Mouse (Mus musculus): Measurements from ENCODE around the gene Vwc2.

The Vwc2 gene

DNA sequence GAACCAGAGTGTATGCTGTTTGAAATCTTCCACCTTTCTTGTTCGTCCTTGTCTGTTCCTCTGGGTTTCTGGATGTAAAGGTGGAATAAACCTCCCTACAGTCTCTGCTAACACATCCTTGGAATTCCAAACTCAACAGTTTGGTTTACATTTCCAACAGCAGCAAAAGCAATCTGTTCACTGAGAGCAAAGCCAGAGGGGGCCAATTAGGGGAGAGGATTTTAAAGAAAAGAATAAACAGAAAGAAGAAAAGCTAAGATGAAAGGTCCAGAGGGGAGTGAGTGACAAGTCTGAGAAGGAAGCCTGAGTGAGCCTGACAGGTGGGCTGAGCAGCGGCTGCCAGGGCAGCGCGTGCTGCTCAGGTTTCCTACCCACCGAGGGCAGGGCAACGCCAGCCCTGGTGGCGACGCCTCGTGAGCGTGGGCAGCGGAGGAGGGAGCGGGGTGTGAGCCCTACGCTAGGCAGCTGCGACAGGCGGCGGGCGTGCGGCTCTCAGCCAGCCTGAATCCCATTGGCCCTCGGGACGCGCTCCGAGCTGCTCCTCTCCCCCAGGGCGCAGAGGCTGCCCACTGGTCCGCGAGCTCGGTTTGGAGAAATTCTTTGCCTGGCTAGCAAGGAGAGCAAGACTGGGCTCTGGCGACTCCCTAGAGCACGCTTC lies at the start of gene Vwc2:
Vwc2 (plus strand) TSS at position 648 of the 658 bp plus-strand sequence.
- DNase-seq (ENCODE audit: low read depth in 1 of 2, low spot score in 2 of 2) = no peak

DNA sequence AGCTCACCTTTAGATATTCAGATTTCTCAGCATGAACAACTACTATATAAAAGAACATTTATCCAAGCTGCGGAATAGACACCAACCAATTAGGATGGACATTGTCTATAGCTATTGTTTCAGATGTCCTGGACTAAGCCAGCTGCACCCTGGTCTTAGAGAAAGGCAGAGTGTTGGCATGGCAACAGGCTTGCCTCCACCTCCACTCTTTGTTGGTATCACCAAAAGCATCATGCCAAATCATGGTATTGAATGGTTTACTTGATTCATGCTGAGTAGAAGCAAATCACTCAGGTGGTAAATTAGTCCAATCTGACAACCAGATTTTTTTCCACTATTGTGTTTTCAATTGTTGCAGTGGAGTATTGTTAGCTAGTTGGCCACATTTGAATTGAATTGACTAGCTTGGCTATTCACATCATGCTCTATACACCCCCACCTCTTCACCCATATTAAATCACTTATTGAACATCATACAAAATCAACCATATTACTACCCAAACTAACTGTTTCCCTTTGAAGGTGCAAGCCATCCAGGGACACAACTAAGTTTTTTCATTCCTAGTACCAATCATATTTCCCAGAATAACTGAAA lies 25.8 kb upstream of the Vwc2 start:
- DNase-seq (ENCODE audit: low read depth in 1 of 2, low spot score in 2 of 2) = no peak

DNA sequence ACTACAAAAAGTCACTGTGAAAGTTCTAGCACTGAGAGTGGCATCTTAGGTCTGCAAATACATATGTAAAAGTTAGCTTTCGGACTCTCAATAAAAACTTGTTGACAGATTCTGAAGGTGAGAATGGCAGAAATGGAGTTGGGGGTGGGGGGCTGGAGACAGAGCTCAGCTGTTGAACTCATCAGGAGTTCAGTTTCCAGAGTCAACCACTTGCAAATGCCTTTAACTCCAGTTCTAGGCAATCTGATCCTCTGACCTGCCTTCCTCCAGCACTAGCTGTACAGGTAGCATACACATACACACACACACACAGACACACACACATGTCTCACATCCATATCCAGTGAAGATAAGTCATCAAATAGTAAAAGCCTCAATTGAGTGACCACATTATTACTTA lies 16.4 kb upstream of the Vwc2 start:
- no peak for DNase-seq (ENCODE audit: low read depth in 1 of 2, low spot score in 2 of 2)

DNA sequence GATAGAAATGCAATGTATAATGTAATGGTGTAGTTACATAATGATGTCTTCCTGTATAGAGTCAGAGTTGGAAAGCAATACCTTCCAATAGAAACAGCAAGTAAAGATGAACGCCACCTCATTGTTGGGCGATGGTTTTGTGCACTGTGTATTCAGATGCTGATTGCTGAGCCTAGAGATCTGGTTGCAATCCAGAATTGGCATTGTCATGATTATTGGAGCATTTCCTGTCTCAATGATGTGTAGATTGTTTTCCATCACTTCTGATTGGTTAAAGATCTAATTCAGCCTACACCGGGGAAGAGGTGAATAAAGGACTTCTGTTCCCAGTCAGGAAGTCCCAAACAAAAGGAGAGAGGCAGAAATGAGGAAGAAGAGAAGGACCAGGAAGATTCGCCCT lies 15.7 kb upstream of the Vwc2 start:
- DNase-seq (ENCODE audit: low read depth in 1 of 2, low spot score in 2 of 2) = no peak

DNA sequence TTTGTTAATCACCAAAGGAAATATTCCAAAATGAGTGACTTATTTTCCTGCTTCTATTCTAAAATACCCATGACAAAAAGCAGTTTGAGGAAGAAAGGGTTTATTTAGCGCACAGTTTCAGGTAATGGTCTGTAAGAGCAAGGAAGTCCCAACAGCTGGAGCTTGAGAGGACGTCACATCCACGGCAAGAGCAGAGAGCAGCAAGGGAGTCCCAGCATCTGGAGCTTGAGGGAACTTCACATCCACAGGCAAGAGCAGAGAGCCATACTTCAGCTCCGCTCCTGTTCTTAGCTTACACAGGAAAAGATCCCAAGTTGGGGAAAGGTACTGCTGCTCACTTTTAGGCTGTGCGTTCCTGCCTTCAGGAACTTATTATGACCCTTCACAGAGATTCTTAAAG lies 15.0 kb upstream of the Vwc2 start:
- DNase-seq (ENCODE audit: low read depth in 1 of 2, low spot score in 2 of 2) = no peak

DNA sequence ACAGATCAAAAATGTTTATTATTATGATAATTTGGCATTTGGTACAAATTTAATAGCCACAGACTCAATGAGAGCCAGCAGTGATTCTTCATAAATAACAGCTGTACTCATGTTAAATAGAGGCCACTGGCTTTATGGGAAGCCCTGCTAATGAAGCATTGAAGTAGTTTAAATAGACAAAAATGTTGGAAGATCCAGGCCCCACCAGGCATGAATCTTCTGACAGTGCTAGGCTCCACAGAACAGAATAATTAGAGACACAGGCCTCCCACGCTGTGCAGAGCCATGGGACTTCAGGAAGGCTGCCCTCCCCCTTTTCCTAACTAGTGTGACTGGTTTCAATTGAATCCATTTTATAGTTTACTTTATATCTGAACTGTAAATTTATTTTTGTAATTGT lies 11.8 kb upstream of the Vwc2 start:
- no peak for DNase-seq (ENCODE audit: low read depth in 1 of 2, low spot score in 2 of 2)

DNA sequence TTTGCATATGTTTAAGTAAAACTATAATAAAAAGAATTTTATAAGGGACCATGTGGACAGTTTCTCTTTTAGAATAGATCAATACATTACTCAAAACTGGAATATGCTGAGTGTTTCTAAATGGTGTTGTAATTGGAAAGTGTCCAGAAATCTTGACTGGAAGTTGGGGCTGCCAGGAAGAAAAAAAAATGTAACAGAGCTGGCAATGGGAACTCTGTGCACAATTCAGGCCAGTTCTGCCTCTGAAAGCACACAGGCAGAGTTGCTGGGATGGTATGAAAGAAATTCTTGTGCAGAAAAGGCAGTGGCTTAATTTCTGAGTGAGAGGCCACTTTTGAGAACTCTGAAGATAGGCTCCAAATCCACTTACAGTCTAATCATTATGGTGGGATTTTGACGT lies 11.4 kb upstream of the Vwc2 start:
- DNase-seq (ENCODE audit: low read depth in 1 of 2, low spot score in 2 of 2) = no peak

DNA sequence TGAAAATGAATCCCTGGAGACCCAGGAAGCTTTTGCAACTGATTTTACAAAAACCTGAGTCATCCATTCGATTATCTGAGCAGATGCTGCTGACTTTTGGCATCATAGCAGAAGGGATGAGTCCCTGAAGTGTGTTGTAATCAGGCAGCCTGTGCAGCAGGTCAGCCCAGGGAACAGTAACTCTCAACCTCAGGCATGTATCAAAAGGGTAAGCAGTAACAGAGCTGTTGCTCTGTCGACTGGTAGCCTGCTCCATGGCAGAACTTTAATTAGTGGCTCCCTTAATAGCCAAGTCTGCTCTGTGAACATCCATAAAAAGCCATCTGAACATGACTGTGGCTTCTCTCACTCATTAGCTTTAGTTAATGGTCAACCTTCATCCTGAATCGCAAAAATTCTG lies 5.1 kb upstream of the Vwc2 start:
- DNase-seq (ENCODE audit: low read depth in 1 of 2, low spot score in 2 of 2) = no peak

DNA sequence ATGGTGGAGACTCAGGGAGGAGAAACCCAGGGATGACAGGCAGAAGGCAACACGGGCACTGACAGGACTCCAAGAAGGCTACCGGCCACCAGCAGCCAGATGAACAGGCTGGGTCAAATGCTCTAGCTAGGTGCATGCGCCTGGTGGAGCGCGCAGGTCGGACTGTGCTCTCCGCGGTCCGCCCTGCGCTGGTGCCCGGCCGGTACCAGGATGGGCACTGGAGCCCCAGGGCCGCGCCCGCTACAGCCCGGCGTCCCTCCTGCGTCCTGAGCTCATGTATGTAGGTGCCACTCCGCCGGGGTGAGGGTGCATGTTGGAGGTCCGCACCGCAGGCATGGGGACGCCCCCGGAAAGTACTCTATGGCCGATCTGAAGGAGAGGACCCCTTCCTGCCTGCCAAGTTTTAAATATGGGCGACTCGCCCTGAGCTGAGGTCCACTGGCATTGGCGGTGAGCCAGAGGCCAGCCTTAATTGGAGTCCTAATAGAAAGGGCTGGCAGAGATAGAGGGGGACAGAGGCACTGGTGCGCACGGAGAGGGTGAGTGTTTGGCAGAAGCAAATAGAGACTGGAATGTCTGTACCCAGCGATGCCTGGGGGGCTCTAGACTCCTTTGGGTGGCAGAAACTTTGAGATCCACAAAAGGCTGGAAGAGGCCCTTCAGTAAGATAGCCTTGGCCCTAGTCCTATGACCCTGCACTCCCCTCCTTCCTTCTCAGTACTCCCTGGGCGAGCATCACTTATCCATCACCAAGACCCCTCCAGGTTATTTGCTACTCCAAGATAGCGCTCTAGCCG lies 409 bp downstream of the Vwc2 start:
- no peak for DNase-seq (ENCODE audit: low read depth in 1 of 2, low spot score in 2 of 2)

DNA sequence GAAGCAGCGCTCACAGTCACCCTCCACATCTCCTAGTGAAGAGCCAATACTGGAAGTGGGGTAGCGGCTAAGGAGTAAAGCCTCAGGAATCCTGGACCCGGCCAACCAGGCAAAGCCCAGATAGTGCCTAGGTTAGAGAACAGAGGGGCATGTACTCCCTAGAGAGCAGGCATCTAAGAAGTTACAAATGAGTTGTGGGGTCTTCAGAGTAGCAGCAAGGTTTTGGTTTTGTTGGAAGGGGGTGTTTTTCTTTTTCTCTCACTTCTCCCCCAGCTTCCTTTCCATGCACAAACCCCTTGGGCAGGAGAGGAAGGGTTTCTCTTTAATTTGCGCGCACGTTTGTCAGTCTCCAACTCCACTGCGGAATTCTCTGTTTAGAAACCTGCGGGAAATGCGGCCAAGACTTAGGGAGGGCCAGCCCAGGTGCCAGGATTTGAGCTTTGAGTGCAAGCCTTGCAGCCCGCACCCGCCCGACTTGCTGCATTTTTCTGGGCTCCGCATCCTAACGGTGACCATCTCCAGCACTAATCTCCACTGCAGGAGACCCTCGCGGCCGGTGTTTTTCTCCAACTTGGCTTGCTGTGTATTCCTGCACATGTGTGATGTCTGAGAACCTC lies 1.1 kb downstream of the Vwc2 start:
- DNase-seq (ENCODE audit: low read depth in 1 of 2, low spot score in 2 of 2) = no peak

DNA sequence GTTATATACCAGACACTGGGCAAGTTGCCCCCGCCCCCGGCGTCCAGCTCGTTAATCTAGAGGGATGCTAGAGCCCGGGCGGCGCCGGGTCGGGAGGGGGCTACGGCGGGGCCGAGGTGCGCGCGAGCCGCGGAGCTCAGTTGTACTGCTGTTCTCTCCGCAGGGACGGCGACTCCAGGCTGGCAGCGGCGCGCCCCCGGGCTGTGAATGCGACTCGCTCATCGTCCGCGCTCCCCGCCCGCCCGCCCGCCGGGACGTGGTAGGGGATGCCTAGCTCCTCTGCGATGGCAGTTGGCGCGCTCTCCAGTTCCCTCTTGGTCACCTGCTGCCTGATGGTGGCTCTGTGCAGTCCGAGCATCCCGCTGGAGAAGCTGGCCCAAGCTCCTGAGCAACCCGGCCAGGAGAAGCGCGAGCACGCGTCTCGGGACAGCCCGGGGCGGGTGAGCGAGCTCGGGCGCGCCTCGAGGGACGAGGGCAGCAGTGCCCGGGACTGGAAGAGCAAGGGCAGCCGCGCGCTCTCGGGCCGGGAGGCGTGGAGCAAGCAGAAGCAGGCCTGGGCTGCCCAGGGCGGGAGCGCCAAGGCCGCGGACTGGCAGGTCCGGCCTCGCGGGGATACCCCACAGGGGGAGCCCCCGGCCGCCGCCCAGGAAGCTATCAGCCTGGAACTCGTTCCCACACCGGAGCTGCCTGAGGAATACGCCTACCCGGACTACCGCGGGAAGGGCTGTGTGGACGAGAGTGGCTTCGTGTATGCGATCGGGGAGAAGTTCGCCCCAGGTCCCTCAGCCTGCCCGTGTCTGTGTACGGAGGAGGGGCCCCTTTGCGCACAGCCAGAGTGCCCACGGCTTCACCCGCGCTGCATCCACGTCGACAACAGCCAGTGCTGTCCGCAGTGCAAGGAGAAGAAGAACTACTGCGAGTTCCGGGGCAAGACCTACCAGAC lies 1.9 kb downstream of the Vwc2 start:
- no peak for DNase-seq (ENCODE audit: low read depth in 1 of 2, low spot score in 2 of 2)

DNA sequence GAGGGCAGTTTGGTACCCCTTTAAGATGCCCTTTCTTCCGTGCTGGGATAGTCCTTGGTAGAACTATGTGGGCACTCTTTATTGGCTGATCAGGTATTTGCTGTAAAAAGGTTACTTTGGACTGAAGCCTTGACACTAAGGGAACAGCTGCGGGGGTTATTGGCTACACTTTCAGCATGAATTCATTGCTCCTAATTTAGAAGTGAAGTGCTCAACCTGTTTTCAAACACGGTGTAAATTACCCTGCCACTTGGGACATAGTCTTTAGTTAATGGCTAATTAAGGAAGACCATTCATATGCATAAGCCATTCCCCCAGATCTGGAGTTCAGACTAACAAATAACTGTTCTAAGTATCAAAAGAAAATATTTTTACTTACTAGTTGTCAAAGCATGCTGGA lies 2.7 kb downstream of the Vwc2 start:
- no peak for DNase-seq (ENCODE audit: low read depth in 1 of 2, low spot score in 2 of 2)

DNA sequence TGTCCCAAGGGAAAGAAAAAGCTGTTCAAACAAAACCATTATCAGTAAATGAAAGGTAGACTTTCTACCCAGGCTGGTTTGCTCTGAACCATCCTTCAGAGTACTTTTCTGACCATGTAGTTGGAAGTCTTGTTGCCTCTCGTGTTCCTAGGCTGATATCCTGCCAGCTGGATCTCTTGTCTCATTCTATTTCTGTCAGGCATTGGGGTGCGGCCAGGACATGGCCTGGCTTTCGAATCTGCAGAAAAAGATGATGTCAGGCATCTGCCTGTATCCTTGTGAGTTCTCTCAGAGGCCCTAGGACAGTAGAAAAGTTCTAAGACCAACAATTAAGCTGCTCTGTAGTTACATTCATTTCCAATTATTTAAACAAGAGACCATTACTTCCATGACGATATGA lies 8.8 kb downstream of the Vwc2 start:
- no peak for DNase-seq (ENCODE audit: low read depth in 1 of 2, low spot score in 2 of 2)

DNA sequence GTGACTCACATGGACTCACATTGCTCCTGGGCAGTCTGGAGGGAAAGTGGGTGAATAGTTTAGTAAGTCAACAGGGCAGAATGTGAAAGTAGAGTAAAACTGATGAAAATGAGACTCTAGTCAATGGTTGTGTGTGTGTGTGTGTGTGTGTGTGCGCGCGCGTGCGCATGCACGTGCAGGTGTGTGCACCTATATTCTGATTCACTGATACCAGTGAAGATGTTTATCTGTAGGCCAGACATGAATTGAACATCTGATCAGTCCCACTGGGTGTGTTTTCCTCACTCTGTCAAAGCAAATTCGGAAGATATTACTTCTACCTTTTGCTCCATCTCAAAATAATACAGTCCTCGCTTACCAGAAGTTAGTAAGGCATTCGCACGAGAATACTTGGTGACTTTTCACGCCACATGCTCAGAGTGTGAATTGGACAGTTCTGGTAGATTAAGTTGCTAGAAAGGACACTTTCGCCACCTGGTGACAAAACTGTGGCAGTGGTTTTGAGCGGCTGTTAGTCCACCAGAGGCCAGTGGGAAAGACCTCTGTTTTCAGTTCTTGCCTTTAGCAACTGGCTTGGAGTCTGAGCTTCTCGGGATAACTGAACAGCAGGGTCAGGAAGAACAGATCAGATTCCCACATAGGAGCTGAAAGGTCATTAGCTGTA lies 17.5 kb downstream of the Vwc2 start:
- no peak for DNase-seq (ENCODE audit: low read depth in 1 of 2, low spot score in 2 of 2)

DNA sequence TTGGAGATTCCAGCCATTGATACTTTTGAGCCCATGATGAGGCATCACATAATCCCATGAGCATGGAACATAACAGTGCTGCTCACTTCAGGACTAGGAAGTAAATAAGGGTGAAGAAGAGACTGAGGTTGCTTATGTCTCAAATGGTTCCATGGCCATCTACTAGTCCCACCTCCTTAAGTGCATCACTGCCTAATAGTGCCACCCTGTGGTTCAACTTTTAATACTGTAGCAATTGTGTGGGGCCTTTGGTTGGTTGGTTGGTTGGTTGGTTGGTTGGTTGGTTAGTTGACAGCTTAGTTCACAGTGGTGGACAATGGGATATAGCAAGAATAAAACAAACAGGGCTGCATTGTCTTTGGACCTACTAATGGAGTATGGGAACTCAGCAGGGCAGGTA lies 26.6 kb downstream of the Vwc2 start:
- no peak for DNase-seq (ENCODE audit: low read depth in 1 of 2, low spot score in 2 of 2)

DNA sequence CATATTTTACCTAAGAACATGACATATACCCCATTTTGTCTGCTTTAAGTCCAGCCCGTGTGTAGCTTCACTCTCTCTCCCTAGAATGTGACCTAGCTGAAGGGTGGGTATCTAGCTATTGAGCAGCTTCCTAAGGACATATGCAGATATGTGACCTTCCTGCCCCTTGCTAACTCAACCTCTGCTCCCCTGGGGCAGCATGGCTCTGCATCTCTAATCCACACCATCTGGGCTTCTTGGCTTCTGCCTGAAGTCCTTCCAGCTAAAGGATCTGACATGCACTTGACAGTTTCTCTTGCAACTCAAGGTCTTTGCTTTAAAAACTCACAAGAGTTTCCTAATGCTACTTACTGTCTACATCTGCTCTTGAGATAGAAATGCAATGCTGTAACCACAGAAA lies 38.7 kb downstream of the Vwc2 start:
- no peak for DNase-seq (ENCODE audit: low read depth in 1 of 2, low spot score in 2 of 2)

DNA sequence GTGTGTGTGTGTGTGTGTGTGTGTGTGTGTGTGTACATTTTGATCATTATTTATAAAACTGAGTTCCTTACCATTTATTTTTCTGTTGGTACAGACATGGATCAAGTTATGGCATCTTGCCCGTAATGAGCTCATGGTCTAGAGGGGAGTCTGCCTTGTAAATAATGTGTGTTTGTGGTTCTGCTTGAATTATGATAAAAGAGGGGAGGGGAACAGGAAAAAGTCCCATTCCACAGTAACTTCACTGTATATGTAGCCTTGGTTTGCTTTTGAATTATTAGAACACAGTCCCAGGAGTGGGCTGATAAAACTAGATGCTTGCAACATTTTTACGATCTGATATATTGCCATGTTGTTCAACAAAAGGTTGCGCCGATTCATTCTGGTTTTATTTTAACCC lies 57.4 kb downstream of the Vwc2 start:
- no peak for DNase-seq (ENCODE audit: low read depth in 1 of 2, low spot score in 2 of 2)

DNA sequence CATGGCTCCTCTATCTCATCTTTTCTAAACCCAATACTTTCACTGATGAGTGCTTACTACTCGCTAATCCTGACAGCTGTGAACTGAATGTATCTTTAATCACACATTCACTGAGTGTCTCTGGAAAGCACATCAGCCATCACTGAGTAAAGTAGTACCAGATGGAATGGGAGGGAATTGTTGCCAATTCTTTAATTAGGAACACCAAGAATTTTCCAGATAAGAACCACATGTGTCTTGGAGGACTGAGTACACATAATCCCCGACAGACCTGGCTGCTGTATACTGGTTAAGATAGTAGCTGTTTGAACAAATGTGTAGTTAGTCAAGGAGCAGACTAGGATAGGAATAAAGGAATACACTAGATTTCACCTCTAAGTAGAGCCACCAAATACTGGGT lies 61.2 kb downstream of the Vwc2 start:
- DNase-seq (ENCODE audit: low read depth in 1 of 2, low spot score in 2 of 2) = no peak

DNA sequence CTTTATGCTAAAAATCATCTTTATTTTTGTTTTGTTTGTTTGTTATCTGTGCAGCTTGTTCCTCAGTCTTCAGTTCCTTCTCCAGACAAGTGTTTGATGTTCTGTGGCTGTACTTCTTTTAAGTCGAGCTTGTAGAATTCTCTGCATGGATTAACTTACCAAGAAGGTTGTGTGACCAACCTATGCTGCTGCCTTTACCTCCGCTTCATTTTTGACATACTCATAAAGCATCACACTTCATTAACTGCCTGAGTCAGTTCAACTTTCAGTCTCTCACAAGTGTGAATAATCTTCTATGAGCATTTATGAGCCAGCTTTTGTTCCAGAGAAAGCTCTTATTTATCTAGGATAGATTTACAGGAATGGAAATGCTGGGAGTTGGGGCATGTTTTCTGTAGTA lies 68.7 kb downstream of the Vwc2 start:
- no peak for DNase-seq (ENCODE audit: low read depth in 1 of 2, low spot score in 2 of 2)

DNA sequence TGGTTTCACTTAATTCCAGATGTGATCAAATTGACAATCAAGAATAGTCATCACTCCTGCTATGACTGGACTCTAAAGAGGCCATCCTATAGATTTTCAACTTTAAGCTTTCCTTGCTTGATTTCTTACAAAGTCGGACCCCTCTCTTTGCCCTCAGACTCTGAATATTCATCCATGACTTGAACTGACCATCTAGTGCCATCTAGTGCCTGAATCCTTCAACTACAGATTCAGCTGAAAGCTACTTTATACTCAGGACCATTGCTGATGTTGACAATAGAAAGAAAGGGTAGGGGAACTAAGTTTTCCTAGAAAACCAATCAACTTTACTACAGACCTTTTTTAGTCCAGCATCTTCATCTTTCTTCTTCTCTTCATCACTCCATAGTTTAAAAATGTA lies 109.1 kb downstream of the Vwc2 start:
- DNase-seq (ENCODE audit: low read depth in 1 of 2, low spot score in 2 of 2) = no peak

DNA sequence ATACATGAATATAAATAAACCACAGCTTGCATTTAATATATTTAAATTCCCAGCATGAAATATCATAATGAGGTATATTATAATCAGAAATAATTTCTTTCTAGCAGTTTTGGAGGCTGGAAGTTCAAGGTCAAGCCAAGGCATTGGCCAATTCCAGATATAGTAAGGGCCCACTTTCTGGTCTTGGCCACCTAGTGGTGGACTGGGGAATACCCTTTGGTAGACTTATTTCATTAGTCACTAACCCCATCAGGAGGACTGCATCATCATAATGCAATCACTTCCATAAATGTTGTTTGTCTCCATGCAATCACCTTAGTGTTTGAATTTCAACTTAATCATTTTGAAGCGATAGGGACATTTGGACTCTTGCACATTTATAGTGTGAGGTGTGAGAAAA lies 125.3 kb downstream of the Vwc2 start:
- DNase-seq (ENCODE audit: low read depth in 1 of 2, low spot score in 2 of 2) = no peak
